Mouse (Mus musculus): Measurements from ENCODE around the gene Celf5. TPM values are rescaled to one million over a fixed set of nuclear protein-coding genes. Genes with fewer than 3 reads are reported as not detected.

Gene Celf5
- polyA plus RNA-seq, 1 experiment from 2014 or later, result 60.1 TPM

DNA sequence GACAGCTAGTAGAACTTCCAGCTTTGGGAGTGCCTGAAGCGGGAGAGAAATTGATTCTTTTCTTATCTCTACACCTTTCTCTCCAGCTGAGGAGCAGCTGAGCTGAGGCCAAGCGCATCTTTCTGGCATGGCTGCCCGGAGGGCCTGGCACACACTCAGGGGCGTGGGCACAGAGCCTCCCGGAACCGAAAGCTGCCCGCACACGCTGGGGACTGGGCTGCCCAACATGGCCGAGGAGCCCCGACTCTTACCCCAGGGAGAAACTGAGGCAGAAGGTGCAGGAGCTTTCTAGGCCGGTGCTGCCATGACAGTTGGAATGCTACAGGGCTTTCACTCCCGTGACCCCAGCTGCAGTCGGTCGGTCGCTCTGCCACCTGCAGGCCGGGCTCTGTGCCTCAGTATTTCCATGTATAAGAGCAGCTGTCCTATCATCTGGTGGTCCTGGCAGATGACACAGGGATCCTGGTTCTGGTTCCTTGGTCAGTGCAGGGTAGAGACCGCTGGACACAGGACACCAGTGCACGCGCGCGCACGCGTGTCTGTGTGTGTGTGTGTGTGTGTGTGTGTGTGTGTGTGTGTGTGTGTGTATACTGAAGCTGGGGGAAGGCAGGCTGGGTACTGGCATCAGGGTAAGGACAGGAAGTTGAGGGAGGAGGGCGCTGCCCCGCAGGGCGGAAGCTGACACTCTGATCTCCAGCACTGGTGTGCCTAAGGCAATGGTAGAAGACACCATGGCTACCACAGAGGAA, 48.8 kb downstream of the Celf5 start:
- H3K9me3 ChIP-seq (ENCODE audit: control insufficient read depth, low read length), result no peaks in the 10 kb centered on the region
- H3K4me2 ChIP-seq (ENCODE audit: low read length), result peak overlapping the region; percentile 61; the same call in 1 of the 2 replicates
- no peaks in the 10 kb centered on the region for H3K27me3 ChIP-seq (replicated peaks; ENCODE audit: control insufficient read depth, insufficient read depth, low read length)
- H3K4me1 ChIP-seq (ENCODE audit: control insufficient read depth, insufficient read depth, low read depth, low read length), result peaks cover 25% of the 10 kb centered on the region
- H3K36me3 ChIP-seq (ENCODE audit: control insufficient read depth, insufficient read depth, low read length), result no peaks in the 10 kb centered on the region
- no peak overlapping the region for H3K9ac ChIP-seq (ENCODE audit: low read depth, low read length)
- peak overlapping the region; percentile 25; the same call in 1 of the 2 replicates for H3K27ac ChIP-seq (ENCODE audit: low read depth, low read length)
- no peak for ATAC-seq
- WGBS, result 59% methylated on average over 26 of the region's 26 CpGs
- H3K4me3 ChIP-seq (ENCODE audit: low read length), result no peak overlapping the region

- peak overlapping the region; percentile 48 for H3K9ac ChIP-seq (ENCODE audit: low read depth, low read length)
- peak overlapping the region; percentile 61 for H3K4me2 ChIP-seq (ENCODE audit: low read length)
- peak overlapping the region; percentile 33 for H3K4me3 ChIP-seq (ENCODE audit: low read length)
- peaks cover 2% of the 10 kb centered on the region; the same call in 1 of the 2 replicates for H3K27me3 ChIP-seq (replicated peaks; ENCODE audit: control insufficient read depth, insufficient read depth, low read length)
- peak; percentile 89 for ATAC-seq
- WGBS, result 3% methylated on average over 17 of the region's 17 CpGs
- H3K4me1 ChIP-seq (ENCODE audit: control insufficient read depth, insufficient read depth, low read depth, low read length), result peaks cover 25% of the 10 kb centered on the region
- H3K9me3 ChIP-seq (ENCODE audit: control insufficient read depth, low read length), result no peaks in the 10 kb centered on the region; the same call in 1 of the 2 replicates
- peak overlapping the region; percentile 48 for H3K27ac ChIP-seq (ENCODE audit: low read depth, low read length)
- H3K36me3 ChIP-seq (ENCODE audit: control insufficient read depth, insufficient read depth, low read length), result no peaks in the 10 kb centered on the region
Observed at GRCm38 (mm10) chr10:81432868-81433262, 49.6 kb downstream of the Celf5 start.

- Histone ChIP-seq H3K9ac (ENCODE audit: low read depth, low read length) (peak overlapping the region; percentile 48; the same call in 1 of the 2 replicates), H3K9me3 (ENCODE audit: control insufficient read depth, low read length) (no peaks in the 10 kb centered on the region; the same call in 1 of the 2 replicates), H3K27me3 (replicated peaks; ENCODE audit: control insufficient read depth, insufficient read depth, low read length) (peaks cover 6% of the 10 kb centered on the region; the same call in 1 of the 2 replicates), H3K4me2 (ENCODE audit: low read length) (peak overlapping the region; percentile 61), H3K36me3 (ENCODE audit: control insufficient read depth, insufficient read depth, low read length) (no peaks in the 10 kb centered on the region), H3K27ac (ENCODE audit: low read depth, low read length) (peak overlapping the region; percentile 33), H3K4me3 (ENCODE audit: low read length) (peak overlapping the region; percentile 33), H3K4me1 (ENCODE audit: control insufficient read depth, insufficient read depth, low read depth, low read length) (peaks cover 27% of the 10 kb centered on the region)
- 59% methylated on average over 21 of the region's 21 CpGs for WGBS
- ATAC-seq, result peak; percentile 4
Observed at GRCm38 (mm10) chr10:81432169-81432867, 50.2 kb downstream of the Celf5 start.

DNA sequence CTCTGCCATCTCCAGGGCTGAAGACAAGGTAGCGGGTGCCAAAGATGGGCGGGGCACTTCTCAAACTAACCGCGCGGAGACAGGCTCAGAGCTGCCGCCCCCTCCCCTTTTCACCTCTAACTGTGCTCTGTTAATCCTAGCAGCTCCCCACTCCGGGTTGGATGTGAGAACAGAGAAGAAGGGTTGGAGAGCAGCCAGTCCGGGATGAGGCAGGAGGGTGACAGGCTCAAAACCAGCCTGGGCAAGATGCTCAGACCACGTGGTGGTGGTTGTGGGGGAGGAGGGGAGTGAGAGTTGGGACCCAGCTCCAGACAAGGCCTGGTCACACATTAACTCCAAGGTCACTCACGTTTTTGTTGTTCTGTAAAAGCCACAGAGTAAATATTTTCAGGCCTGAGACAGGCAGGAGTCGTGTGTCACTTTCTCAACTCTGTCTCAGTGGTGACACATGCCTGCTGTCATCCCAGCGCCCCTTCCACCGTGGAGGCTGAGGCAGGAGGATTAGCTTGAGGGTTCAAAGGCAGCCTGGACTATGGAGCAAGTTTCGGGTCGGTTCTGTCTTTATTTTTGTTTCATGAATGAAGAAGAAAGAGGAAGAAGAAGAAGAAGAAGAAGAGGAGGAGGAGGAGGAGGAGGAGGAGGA, 50.9 kb downstream of the Celf5 start:
- H3K4me1 ChIP-seq (ENCODE audit: control insufficient read depth, insufficient read depth, low read depth, low read length), result peaks cover 34% of the 10 kb centered on the region
- peak overlapping the region; percentile 88 for H3K4me2 ChIP-seq (ENCODE audit: low read length)
- 12% methylated on average over 15 of the region's 15 CpGs for WGBS
- ATAC-seq, result peak; percentile 3; the same call in 1 of the 2 replicates
- H3K36me3 ChIP-seq (ENCODE audit: control insufficient read depth, insufficient read depth, low read length), result no peaks in the 10 kb centered on the region
- peak overlapping the region; percentile 82 for H3K4me3 ChIP-seq (ENCODE audit: low read length)
- peak overlapping the region; percentile 96 for H3K27ac ChIP-seq (ENCODE audit: low read depth, low read length)
- H3K9ac ChIP-seq (ENCODE audit: low read depth, low read length), result no peak overlapping the region; the same call in 1 of the 2 replicates
- peaks cover 8% of the 10 kb centered on the region; the same call in 1 of the 2 replicates for H3K27me3 ChIP-seq (replicated peaks; ENCODE audit: control insufficient read depth, insufficient read depth, low read length)
- H3K9me3 ChIP-seq (ENCODE audit: control insufficient read depth, low read length), result no peaks in the 10 kb centered on the region; the same call in 1 of the 2 replicates

GRCm38 (mm10) chr10:81430831-81431525, 51.5 kb downstream of the Celf5 start:
- peak overlapping the region; percentile 87 for H3K9ac ChIP-seq (ENCODE audit: low read depth, low read length)
- H3K9me3 ChIP-seq (ENCODE audit: control insufficient read depth, low read length), result no peaks in the 10 kb centered on the region; the same call in 1 of the 2 replicates
- 2% methylated on average over 43 of the region's 70 CpGs for WGBS
- H3K4me1 ChIP-seq (ENCODE audit: control insufficient read depth, insufficient read depth, low read depth, low read length), result peaks cover 38% of the 10 kb centered on the region
- peak; percentile 5 for ATAC-seq
- H3K4me3 ChIP-seq (ENCODE audit: low read length), result peak overlapping the region; percentile 82
- peak overlapping the region; percentile 88 for H3K4me2 ChIP-seq (ENCODE audit: low read length)
- peaks cover 8% of the 10 kb centered on the region; the same call in 1 of the 2 replicates for H3K27me3 ChIP-seq (replicated peaks; ENCODE audit: control insufficient read depth, insufficient read depth, low read length)
- peak overlapping the region; percentile 96 for H3K27ac ChIP-seq (ENCODE audit: low read depth, low read length)
- H3K36me3 ChIP-seq (ENCODE audit: control insufficient read depth, insufficient read depth, low read length), result no peaks in the 10 kb centered on the region

- H3K9me3 ChIP-seq (ENCODE audit: control insufficient read depth, low read length), result no peaks in the 10 kb centered on the region; the same call in 1 of the 2 replicates
- no peaks in the 10 kb centered on the region for H3K36me3 ChIP-seq (ENCODE audit: control insufficient read depth, insufficient read depth, low read length)
- peaks cover 42% of the 10 kb centered on the region for H3K4me1 ChIP-seq (ENCODE audit: control insufficient read depth, insufficient read depth, low read depth, low read length)
- peak; percentile 8; the same call in 1 of the 2 replicates for ATAC-seq
- H3K4me3 ChIP-seq (ENCODE audit: low read length), result peak overlapping the region; percentile 82
- peak overlapping the region; percentile 88 for H3K4me2 ChIP-seq (ENCODE audit: low read length)
- peaks cover 10% of the 10 kb centered on the region for H3K27me3 ChIP-seq (replicated peaks; ENCODE audit: control insufficient read depth, insufficient read depth, low read length)
- H3K9ac ChIP-seq (ENCODE audit: low read depth, low read length), result peak overlapping the region; percentile 87
- under 1% methylated on average over 45 of the region's 89 CpGs for WGBS
- peak overlapping the region; percentile 96 for H3K27ac ChIP-seq (ENCODE audit: low read depth, low read length)
Observed at GRCm38 (mm10) chr10:81430141-81430830, 52.2 kb downstream of the Celf5 start.

DNA sequence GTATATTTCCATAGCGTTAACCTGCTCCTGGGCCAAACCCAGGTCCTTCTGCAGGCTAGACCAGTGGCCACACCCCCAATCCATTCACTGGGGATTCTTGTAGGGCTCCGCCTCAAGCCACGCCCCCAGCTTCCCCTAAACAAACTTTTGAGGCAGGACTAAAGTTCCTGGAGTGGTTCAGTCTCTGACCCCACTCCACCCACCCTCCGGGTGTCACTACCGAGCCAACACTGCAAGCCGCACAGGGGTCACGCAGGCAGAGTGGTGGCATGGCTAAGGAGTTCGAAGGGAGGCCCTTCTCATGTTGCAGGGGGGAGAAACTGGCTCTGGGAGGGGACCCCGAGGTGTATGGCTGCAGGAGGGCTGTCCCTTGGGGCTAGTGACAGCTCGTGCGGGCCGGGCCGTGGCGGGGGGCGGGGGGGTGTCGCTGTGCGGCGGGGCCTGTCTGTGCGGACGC, 52.9 kb downstream of the Celf5 start:
- H3K4me2 ChIP-seq (ENCODE audit: low read length), result peak overlapping the region; percentile 88
- under 1% methylated on average over 20 of the region's 20 CpGs for WGBS
- peak overlapping the region; percentile 96 for H3K27ac ChIP-seq (ENCODE audit: low read depth, low read length)
- peaks cover 12% of the 10 kb centered on the region for H3K27me3 ChIP-seq (replicated peaks; ENCODE audit: control insufficient read depth, insufficient read depth, low read length)
- no peaks in the 10 kb centered on the region; the same call in 1 of the 2 replicates for H3K9me3 ChIP-seq (ENCODE audit: control insufficient read depth, low read length)
- peak overlapping the region; percentile 87 for H3K9ac ChIP-seq (ENCODE audit: low read depth, low read length)
- peak overlapping the region; percentile 82 for H3K4me3 ChIP-seq (ENCODE audit: low read length)
- no peak for ATAC-seq
- no peaks in the 10 kb centered on the region for H3K36me3 ChIP-seq (ENCODE audit: control insufficient read depth, insufficient read depth, low read length)
- peaks cover 49% of the 10 kb centered on the region for H3K4me1 ChIP-seq (ENCODE audit: control insufficient read depth, insufficient read depth, low read depth, low read length)

DNA sequence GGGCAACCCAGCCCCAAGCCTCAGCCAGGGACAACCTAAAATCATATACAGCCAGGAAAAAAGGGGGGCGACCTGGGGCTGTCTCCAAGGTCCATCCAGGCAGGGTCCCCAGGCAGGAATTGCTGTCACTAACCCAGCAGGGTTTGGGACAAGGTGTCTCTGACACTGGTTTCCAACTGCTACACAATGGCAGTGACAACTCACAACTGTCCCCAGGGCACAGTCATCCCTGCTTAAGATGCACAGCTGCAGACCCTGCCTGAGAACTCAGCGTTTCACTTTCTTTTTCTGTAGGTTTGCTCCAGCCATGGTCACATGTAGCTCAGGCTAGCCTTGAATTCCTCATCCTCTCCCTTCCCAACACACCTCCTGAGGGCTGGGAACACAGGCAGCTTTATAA, 53.4 kb downstream of the Celf5 start:
- H3K36me3 ChIP-seq (ENCODE audit: control insufficient read depth, insufficient read depth, low read length), result no peaks in the 10 kb centered on the region
- peak overlapping the region; percentile 82; the same call in 1 of the 2 replicates for H3K4me3 ChIP-seq (ENCODE audit: low read length)
- H3K27me3 ChIP-seq (replicated peaks; ENCODE audit: control insufficient read depth, insufficient read depth, low read length), result peaks cover 12% of the 10 kb centered on the region
- WGBS, result 24% methylated on average over 2 of the region's 2 CpGs
- H3K27ac ChIP-seq (ENCODE audit: low read depth, low read length), result no peak overlapping the region; the same call in 1 of the 2 replicates
- peaks cover 54% of the 10 kb centered on the region for H3K4me1 ChIP-seq (ENCODE audit: control insufficient read depth, insufficient read depth, low read depth, low read length)
- H3K9ac ChIP-seq (ENCODE audit: low read depth, low read length), result no peak overlapping the region; the same call in 1 of the 2 replicates
- no peak for ATAC-seq
- peak overlapping the region; percentile 88 for H3K4me2 ChIP-seq (ENCODE audit: low read length)
- H3K9me3 ChIP-seq (ENCODE audit: control insufficient read depth, low read length), result no peaks in the 10 kb centered on the region; the same call in 1 of the 2 replicates
